Mouse (Mus musculus) hindbrain, embryonic 11.5 days (tissue): ENCODE results near the gene Mgat1. TPM values are rescaled to one million over a fixed set of nuclear protein-coding genes. Genes with fewer than 3 reads are reported as not detected.

Experiments
- ATAC-seq: fragments of 200-750 bp; cut with Nextera tagmentation; 2 replicates; pipeline ENCODE4 v1.8.0; 2017; ENCODE audit warnings: mild to moderate bottlenecking, moderate TSS enrichment, moderate library complexity; ENCODE audit not compliant: low FRiP score
- DNase-seq: peaks from one replicate; pipeline ENCODE4 v3.0.0-alpha.2; 2015; ENCODE audit warnings: low spot score
- H3K27ac ChIP-seq: fragments of 300-500 bp; sonication (generic); 2 replicates; pipeline ENCODE4 v1.5.1; 2014; ENCODE audit warnings: mild to moderate bottlenecking, low read depth, low read length
- H3K27me3 ChIP-seq: fragments of 300-500 bp; sonication (generic); 2 replicates; pipeline ENCODE4 v1.6.1; 2014; ENCODE audit warnings: mild to moderate bottlenecking, low read length, moderate library complexity, mixed read lengths; ENCODE audit not compliant: control insufficient read depth, insufficient read depth
- H3K36me3 ChIP-seq: fragments of 300-500 bp; sonication (generic); 2 replicates; pipeline ENCODE4 v1.6.1; 2014; ENCODE audit warnings: mild to moderate bottlenecking, low read length, moderate library complexity, mixed read lengths; ENCODE audit not compliant: control insufficient read depth, insufficient read depth
- H3K4me1 ChIP-seq: fragments of 300-500 bp; sonication (generic); replicated peaks from 2 replicates; pipeline ENCODE4 v1.6.1; 2014; ENCODE audit warnings: low read length, mixed read lengths; ENCODE audit not compliant: control insufficient read depth, insufficient read depth
- H3K4me2 ChIP-seq: fragments of 300-500 bp; sonication (generic); replicated peaks from 2 replicates; pipeline ENCODE4 v1.6.1; 2014; ENCODE audit warnings: mild to moderate bottlenecking, low read depth, low read length
- H3K4me3 ChIP-seq: fragments of 300-500 bp; sonication (generic); 2 replicates; pipeline ENCODE4 v1.5.1; 2014; ENCODE audit warnings: low read depth, low read length
- H3K9ac ChIP-seq: fragments of 300-500 bp; sonication (generic); 2 replicates; pipeline ENCODE4 v1.6.1; 2014; ENCODE audit warnings: low read depth, low read length
- H3K9me3 ChIP-seq: fragments of 300-500 bp; sonication (generic); 2 replicates; pipeline ENCODE4 v1.6.1; 2016; ENCODE audit warnings: low read length; ENCODE audit not compliant: control insufficient read depth
- WGBS: fragments of 180-500 bp; shearing (Covaris S2); extraction: QIAGEN DNeasy Blood & Tissue Kit; methylation state at CpG from one replicate; pipeline ENCODE4 v1.1.7; 2014; 5-methylcytosine and 5-hydroxymethylcytosine counted together
- polyA plus RNA-seq: library from polyadenylated mRNA; unstranded; fragments of >200 nt; fragmentation: Nextera tagmentation; extraction: Ambion mirVana; gene quantifications from 2 replicates; pipeline ENCODE4 v1.2.1, GENCODE M21; 2014

Mgat1 gene
- polyA plus RNA-seq, 1 experiment from 2014 or later: 28.7 TPM

DNA sequence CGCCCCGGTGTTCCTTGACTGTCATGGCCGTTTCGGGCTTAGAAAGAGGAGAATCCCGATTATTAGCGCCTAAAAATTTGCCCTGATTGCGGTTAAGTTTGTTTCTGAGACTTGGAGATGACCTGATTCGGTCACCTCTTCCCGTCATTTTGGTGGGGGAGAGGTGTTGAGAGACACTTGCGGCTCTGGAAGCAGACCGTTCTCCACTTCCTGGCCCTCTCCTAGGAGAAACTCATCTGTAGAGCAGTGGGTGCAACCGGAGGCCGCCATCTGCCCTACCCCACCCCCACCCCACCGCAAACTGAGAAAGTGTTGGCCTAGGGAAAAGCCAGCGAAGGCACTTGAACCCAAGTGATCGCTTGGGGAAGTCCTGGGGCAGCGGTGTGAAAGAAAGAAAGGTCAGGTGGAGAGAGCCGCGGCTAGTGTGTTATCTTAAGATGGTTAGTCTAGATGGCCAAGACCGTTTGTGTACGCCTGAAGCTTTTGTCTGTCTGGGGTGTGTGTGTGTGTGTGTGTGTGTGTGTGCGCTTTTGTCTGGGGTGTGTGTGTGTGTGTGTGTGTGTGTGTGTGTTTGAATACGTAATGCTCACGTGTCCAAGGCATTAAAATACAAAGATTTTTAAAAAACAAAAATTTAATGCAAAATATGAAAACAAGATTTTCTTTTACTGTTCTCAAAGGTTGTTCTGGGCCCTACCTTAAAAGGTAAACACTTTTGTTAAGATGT, 40.1 kb upstream of the Mgat1 start:
- no peaks in the 10 kb centered on the region for H3K4me1 ChIP-seq
- ATAC-seq (peak; percentile 79), DNase-seq (peak; percentile 75)
- H3K9ac ChIP-seq: peak overlapping the region; percentile 98
- peak overlapping the region; percentile 99 for H3K27ac ChIP-seq
- H3K4me3 ChIP-seq: peak overlapping the region; percentile 92
- under 1% methylated on average over 24 of the region's 24 CpGs for WGBS
- no peaks in the 10 kb centered on the region for H3K27me3 ChIP-seq
- H3K9me3 ChIP-seq: no peaks in the 10 kb centered on the region
- H3K4me2 ChIP-seq: peak overlapping the region; percentile 43
- no peaks in the 10 kb centered on the region for H3K36me3 ChIP-seq

DNA sequence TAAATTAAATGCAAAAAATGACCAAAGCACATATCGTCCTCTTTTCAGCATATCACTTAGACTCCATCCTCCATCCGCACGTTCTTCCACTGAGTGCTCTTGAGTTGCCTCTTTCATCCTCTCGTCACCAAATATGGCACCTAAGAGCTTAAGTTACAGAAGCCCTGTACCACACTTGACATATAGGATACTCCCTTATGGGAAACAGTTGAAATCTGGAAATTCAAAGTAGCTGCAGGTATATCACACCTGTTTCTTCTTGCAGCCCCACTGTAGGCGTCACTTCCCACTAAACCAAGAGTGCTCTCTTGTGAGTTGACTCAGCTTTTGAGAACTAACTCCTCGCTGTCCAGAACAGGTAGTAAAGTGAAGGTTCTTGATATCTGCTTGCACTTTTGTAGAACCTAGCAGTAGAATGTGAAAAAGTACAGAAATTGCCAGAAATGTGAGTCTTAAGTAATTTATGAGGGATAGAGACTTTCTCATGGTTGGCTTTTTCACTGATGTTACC, 38.9 kb upstream of the Mgat1 start:
- H3K27me3 ChIP-seq: no peaks in the 10 kb centered on the region
- no peaks in the 10 kb centered on the region for H3K4me1 ChIP-seq
- no peak overlapping the region for H3K4me3 ChIP-seq
- H3K9me3 ChIP-seq: no peaks in the 10 kb centered on the region
- no peaks in the 10 kb centered on the region for H3K36me3 ChIP-seq
- H3K9ac ChIP-seq: no peak overlapping the region
- 92% methylated on average over 6 of the region's 6 CpGs for WGBS
- H3K27ac ChIP-seq: no peak overlapping the region
- no peak overlapping the region; the same call in 1 of the 2 replicates for H3K4me2 ChIP-seq
- DNase-seq (peak; percentile 7), ATAC-seq (no peak)

DNA sequence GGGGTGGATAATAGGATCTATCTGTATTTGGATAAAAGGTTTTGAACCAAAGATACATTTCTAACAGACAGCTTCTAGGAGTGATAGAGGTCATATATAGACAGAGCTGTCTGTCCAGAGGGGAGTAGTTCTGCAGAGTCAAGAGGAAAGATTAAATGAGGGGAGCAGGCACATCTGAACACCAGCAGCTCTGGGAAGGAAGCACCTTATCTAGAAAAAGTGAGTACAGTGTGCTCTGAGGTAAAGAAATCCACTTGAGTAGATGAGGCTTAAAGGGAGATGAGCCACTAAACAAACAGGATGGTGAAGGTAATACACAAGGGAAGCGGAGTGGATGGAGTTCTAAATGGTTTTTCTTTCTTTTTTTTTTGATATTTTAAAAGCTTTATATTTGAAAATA, 36.5 kb upstream of the Mgat1 start:
- no peak overlapping the region for H3K4me3 ChIP-seq
- DNase-seq: no peak
- WGBS: 100% methylated on average over 1 of the region's 1 CpGs
- no peak overlapping the region for H3K4me2 ChIP-seq
- no peak overlapping the region for H3K27ac ChIP-seq
- H3K9ac ChIP-seq: no peak overlapping the region
- no peaks in the 10 kb centered on the region for H3K36me3 ChIP-seq
- H3K4me1 ChIP-seq: no peaks in the 10 kb centered on the region
- no peaks in the 10 kb centered on the region for H3K9me3 ChIP-seq
- H3K27me3 ChIP-seq: no peaks in the 10 kb centered on the region
- ATAC-seq: no peak

DNA sequence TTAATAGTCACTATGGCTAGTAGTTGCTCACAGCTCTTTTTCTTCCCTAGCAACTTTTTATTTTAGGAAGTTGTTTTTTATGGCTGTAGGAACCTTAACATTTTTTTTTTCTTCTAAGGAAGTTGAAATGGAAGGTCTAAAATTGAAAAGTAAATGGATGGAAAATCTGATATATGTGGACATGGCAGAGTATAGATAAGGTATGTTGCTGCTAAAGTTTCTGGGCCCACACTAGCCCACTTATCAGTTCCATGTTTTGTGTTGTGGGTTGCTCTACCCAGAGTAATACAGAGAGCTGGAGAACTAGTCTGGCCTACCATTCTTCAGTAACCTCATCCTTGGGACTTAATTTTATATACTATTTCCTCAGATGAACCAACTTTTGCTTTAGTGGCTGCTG, 31.4 kb upstream of the Mgat1 start:
- Histone ChIP-seq H3K9ac (no peak overlapping the region), H3K4me2 (no peak overlapping the region), H3K4me3 (no peak overlapping the region), H3K36me3 (peaks cover 9% of the 10 kb centered on the region; the same call in 1 of the 2 replicates), H3K27me3 (no peaks in the 10 kb centered on the region), H3K4me1 (no peaks in the 10 kb centered on the region), H3K9me3 (no peaks in the 10 kb centered on the region), H3K27ac (no peak overlapping the region)
- no peak for DNase-seq
- no peak for ATAC-seq

DNA sequence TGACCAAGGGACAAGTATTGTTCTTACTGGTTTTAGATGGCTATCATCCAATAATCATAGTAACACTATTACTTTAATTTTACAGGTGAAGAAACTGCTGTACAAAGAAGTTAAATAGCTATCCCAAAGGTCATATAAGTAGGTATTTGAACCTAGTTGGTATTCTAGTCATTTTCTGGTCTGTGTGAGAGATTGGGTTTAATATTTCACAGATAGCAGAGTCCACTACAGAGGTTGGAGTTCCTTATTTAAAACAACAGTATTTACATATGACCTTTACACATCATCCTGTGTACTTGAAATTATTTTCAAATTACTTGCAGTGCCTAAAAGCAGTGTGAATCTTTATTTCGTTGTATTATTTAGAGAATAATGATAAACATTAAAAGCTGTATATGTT, 30.5 kb upstream of the Mgat1 start:
- Histone ChIP-seq H3K9ac (no peak overlapping the region), H3K4me1 (no peaks in the 10 kb centered on the region), H3K4me2 (no peak overlapping the region), H3K4me3 (no peak overlapping the region), H3K27ac (no peak overlapping the region), H3K27me3 (no peaks in the 10 kb centered on the region), H3K36me3 (peaks cover 9% of the 10 kb centered on the region; the same call in 1 of the 2 replicates), H3K9me3 (no peaks in the 10 kb centered on the region)
- ATAC-seq: no peak
- 90% methylated on average over 1 of the region's 1 CpGs for WGBS
- DNase-seq: no peak

DNA sequence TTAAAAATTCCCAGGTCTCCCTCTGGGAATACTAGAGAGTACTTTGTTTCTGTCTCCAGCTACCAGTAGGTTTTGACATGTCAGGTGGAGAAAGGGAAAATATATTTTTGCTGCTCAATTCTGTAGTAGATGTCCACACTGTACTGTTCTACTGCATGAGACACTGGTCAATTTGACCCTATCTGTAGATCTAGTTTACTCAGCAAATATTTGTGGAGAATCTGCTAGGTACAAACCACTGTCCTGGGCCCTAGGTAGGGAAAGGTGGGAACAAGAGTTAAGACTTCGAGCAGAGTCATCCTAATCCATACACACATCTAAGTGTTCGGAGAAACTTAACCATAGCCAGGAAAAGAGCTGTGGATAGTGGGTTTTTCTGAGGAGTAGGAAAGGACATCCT, 24.7 kb upstream of the Mgat1 start:
- no peak for DNase-seq
- no peak overlapping the region for H3K27ac ChIP-seq
- H3K9me3 ChIP-seq: no peaks in the 10 kb centered on the region
- 97% methylated on average over 2 of the region's 2 CpGs for WGBS
- H3K36me3 ChIP-seq: peaks cover 9% of the 10 kb centered on the region; the same call in 1 of the 2 replicates
- no peak overlapping the region for H3K4me2 ChIP-seq
- no peaks in the 10 kb centered on the region for H3K27me3 ChIP-seq
- H3K4me1 ChIP-seq: no peaks in the 10 kb centered on the region
- no peak overlapping the region for H3K9ac ChIP-seq
- no peak overlapping the region for H3K4me3 ChIP-seq
- no peak for ATAC-seq

DNA sequence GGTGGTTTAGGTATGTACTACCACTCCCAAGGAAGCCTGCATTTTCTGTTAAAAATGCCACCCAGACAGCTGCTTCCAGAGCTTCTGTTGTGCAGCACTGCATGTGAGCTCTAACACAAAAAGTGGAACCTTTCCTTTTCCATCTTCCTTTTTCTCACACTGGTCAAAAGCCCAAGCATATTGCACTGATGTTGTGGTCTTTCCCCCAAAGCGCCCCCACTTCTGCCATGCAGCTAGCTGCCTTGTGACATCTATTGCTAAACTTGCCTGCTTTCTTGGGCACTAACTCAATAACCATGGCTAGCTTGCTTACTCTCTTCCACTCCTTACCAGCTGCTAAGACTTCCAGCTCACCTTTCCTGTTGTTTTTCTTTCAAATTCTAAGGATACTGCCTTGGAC, 19.5 kb upstream of the Mgat1 start:
- no peaks in the 10 kb centered on the region for H3K27me3 ChIP-seq
- H3K36me3 ChIP-seq: no peaks in the 10 kb centered on the region
- DNase-seq: no peak
- H3K27ac ChIP-seq: no peak overlapping the region
- 71% methylated on average over 1 of the region's 1 CpGs for WGBS
- no peaks in the 10 kb centered on the region for H3K4me1 ChIP-seq
- H3K4me3 ChIP-seq: no peak overlapping the region
- ATAC-seq: no peak
- no peak overlapping the region for H3K9ac ChIP-seq
- no peak overlapping the region for H3K4me2 ChIP-seq
- H3K9me3 ChIP-seq: no peaks in the 10 kb centered on the region

DNA sequence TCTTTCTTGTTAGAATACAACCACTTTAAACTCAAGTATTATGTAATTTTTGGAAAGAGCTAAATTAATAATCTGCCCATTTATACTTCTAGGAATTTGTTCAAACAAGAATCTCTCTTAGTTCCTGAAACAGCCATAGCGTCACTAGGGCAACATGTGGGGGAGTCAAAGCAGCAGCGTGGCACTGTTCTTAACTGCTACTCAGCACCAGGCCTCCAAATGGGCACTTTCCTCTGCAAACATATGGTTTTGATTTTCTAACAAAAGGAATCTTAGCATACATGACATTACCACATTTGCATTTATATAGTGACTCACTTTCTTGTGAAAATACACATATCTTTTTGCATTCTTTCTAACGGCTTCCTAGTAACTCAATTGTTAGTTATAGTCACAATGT, 11.2 kb upstream of the Mgat1 start:
- Histone ChIP-seq H3K36me3 (no peaks in the 10 kb centered on the region), H3K4me3 (no peak overlapping the region), H3K9ac (no peak overlapping the region), H3K27me3 (no peaks in the 10 kb centered on the region), H3K4me1 (no peaks in the 10 kb centered on the region), H3K27ac (no peak overlapping the region), H3K4me2 (no peak overlapping the region), H3K9me3 (no peaks in the 10 kb centered on the region)
- 82% methylated on average over 3 of the region's 3 CpGs for WGBS
- DNase-seq (no peak), ATAC-seq (no peak)

DNA sequence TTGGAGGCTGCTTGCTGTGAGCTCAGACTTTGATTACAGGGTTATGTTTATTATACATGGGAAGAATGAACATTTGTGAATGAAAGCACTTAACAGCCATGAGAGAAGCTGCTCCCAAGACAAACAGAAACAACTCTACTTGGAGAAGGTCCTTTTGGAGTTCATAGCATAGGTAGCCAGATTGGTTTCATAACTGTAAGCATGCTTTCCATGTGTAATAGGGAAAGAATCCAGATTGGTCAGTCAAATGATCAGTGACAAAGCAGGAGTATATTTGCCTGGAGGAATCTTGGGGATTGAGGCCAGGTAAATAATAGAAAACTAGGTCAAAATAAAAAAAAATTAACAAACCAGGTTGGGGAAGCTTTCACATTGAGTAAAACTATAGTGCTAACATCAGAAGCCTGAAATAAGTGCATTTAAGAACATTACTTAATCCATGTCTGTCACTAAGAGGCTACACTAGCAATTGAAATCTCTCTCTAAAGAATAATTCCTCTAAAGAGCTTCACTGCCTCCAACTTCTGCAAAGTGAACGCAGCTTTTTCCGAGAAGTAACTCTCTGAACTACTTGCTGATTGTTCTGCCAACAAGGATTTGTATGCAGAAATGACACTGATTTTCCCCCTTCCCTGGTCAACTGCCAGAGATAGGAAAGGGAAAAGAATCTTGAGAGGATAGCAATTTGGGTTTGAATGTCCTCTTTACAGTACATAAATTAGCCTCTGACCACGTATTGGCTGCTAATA, 8.4 kb upstream of the Mgat1 start:
- Histone ChIP-seq H3K27ac (no peak overlapping the region), H3K36me3 (no peaks in the 10 kb centered on the region), H3K9me3 (no peaks in the 10 kb centered on the region), H3K4me3 (no peak overlapping the region), H3K4me2 (no peak overlapping the region), H3K27me3 (no peaks in the 10 kb centered on the region), H3K9ac (no peak overlapping the region), H3K4me1 (no peaks in the 10 kb centered on the region)
- no peak for DNase-seq
- ATAC-seq: no peak
- WGBS: 72% methylated on average over 3 of the region's 3 CpGs
